Mouse (Mus musculus) liver, postnatal 0 days (tissue): Measurements from ENCODE around the gene Kif26a.

Experiments used
- CTCF ChIP-seq: sonication (generic); IDR thresholded peaks from 2 replicates; pipeline ENCODE4 v1.5.1; 2016; ENCODE audit warnings: antibody characterized with exemption, low read depth
- EP300 ChIP-seq: IDR thresholded peaks from 2 replicates; pipeline ENCODE4 v1.6.1; 2016; ENCODE audit warnings: antibody characterized with exemption, low read depth, mild to moderate bottlenecking

DNA sequence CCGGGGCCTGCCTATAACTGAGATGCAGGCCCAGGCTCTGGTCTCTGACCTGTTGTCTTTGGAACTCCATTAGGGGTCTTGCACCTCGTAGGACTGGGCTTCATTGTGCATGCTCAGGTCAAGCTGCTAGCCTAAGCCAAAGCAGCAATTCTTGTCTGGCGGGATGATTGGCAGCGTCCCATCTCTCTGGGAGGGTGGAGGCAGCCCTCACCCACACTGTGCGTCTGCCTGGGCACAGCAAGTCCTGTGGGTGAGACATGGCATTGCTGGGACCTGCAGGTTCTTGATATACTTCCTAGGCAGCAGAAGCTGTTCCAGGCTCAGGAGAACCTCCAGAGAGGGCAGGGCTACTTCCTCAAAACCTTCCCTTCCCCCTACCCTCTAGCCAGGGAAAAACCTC is 29.0 kb upstream of the Kif26a start:
- no peak for TF ChIP-seq CTCF
- no peak for TF ChIP-seq EP300
